Mouse (Mus musculus) cortical plate, adult 2 months (tissue): ENCODE data around the gene Pkig.

ENCODE experiments used
- CTCF ChIP-seq: fragments of 200-500 bp; IDR thresholded peaks from 2 replicates; pipeline ENCODE4 v1.5.1; 2011; ENCODE audit warnings: mild to moderate bottlenecking, control low read depth, low read length; ENCODE audit not compliant: insufficient read depth; ENCODE audit errors: extremely low read depth
- POLR2A ChIP-seq: fragments of 200-500 bp; IDR thresholded peaks from 2 replicates; pipeline ENCODE4 v1.6.1; 2011; ENCODE audit warnings: mild to moderate bottlenecking, low read length, control low read depth; ENCODE audit not compliant: insufficient read depth; ENCODE audit errors: extremely low read depth

DNA sequence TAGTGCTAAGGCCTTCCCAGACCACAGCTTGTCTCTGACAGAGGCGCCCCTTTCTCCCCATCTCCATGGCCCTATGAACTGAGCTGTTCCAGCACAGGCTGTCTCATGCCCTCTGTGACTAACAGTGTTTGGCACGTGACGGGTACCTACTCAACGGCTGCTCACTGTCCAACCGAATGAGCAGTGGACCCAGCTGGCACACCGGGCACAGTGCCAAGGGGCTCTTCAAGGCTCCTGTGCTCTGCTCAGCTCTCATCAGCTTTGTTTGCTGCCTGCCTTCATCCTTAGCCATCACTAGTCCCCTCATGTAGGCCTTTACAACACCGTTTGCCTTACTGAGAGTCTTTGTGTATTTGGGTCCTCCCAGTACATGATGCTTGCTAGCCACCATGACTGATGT is 64.4 kb downstream of the Pkig start:
- no peak for TF ChIP-seq CTCF
- no peak for TF ChIP-seq POLR2A
